Mouse (Mus musculus): ENCODE data around the gene Tbcb.

DNA sequence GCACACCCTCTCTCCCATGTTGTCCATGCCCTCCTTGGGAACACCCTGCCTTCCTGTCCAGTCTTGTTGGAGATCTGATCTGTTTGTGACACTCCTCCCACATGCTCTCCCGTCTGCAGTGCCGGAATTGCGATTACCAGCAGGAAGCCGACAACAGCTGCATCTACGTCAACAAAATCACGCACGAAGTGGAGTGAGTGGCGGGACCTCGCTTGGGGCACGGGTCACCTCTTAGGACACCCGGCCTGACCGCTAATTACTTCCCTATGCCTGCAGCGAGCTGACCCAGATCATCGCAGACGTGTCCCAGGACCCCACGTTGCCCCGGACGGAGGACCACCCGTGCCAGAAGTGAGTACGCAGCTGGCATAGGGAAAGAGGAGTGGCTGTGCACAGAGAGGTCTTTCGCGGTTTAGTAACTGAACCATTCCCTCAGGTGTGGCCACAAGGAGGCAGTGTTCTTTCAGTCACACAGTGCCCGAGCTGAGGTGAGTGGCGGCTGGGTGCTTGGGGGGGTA lies 618 bp upstream of the Tbcb start:
- TF ChIP-seq CTCF (IDR thresholded peaks at IDR 0.05; ENCODE audit: extremely low read depth, insufficient read depth, insufficient read length, insufficient replicate concordance): peak; percentile 26; the same call in 1 of the 2 replicates
- no peak for TF ChIP-seq POLR2A (IDR thresholded peaks at IDR 0.05; ENCODE audit: low read depth, low read length)
